Mouse (Mus musculus) lung, postnatal 4 days (tissue): ENCODE data around the gene Ccdc138.
"Not testable (repeated sequence)": the region's sequence is repeated elsewhere in the genome, so short reads cannot be mapped to it uniquely, and the experiment has no call there.

ENCODE experiments used
- DNase-seq, 2 experiments: peaks; one replicate each; pipeline ENCODE4 v3.0.0; 2021

Ccdc138 gene

GRCm38 (mm10) chr10:58497320-58498284, at the start of gene Ccdc138:
TSS of gene Ccdc138 (plus strand) at chr10:58497948.
- peak; percentile 95 for DNase-seq

- DNase-seq = no peak
These were observed 46.2 kb upstream of the Ccdc138 start for GRCm38 (mm10) chr10:58451575-58451974.

GRCm38 (mm10) chr10:58452185-58452584, 45.6 kb upstream of the Ccdc138 start:
- no peak for DNase-seq

- no peak for DNase-seq
These were observed 37.9 kb upstream of the Ccdc138 start for GRCm38 (mm10) chr10:58459896-58460295.

GRCm38 (mm10) chr10:58477086-58477755, 20.5 kb upstream of the Ccdc138 start:
- DNase-seq = no peak

GRCm38 (mm10) chr10:58478071-58478578, 19.6 kb upstream of the Ccdc138 start:
- DNase-seq = no peak

GRCm38 (mm10) chr10:58479954-58480490, 17.7 kb upstream of the Ccdc138 start:
- no peak for DNase-seq

- DNase-seq = no peak
These were observed 6.7 kb upstream of the Ccdc138 start for GRCm38 (mm10) chr10:58491031-58491430.

- no peak for DNase-seq
These were observed 2.1 kb upstream of the Ccdc138 start for GRCm38 (mm10) chr10:58495637-58496036.

- no peak for DNase-seq
These were observed 1.0 kb upstream of the Ccdc138 start for GRCm38 (mm10) chr10:58496732-58497131.

- no peak for DNase-seq
These were observed 768 bp downstream of the Ccdc138 start for GRCm38 (mm10) chr10:58498516-58498915.

GRCm38 (mm10) chr10:58529358-58529757, 31.6 kb downstream of the Ccdc138 start:
- no peak for DNase-seq

- no peak for DNase-seq
These were observed 33.4 kb downstream of the Ccdc138 start for GRCm38 (mm10) chr10:58530896-58531790.

GRCm38 (mm10) chr10:58532177-58532576, 34.4 kb downstream of the Ccdc138 start:
- no peak for DNase-seq

- not testable (repeated sequence) for DNase-seq
These were observed 38.5 kb downstream of the Ccdc138 start for GRCm38 (mm10) chr10:58536276-58536675.

GRCm38 (mm10) chr10:58540613-58541012, 42.9 kb downstream of the Ccdc138 start:
- no peak for DNase-seq

GRCm38 (mm10) chr10:58548739-58549138, 51.0 kb downstream of the Ccdc138 start:
- DNase-seq = no peak

GRCm38 (mm10) chr10:58554693-58555387, 57.1 kb downstream of the Ccdc138 start:
- no peak for DNase-seq

- DNase-seq = peak; percentile 33 to 62
These were observed 61.4 kb downstream of the Ccdc138 start for GRCm38 (mm10) chr10:58559098-58559497.

GRCm38 (mm10) chr10:58559901-58560300, 62.2 kb downstream of the Ccdc138 start:
- DNase-seq = peak in 1 of 2 experiments; percentile 46

- DNase-seq = no peak
These were observed 62.8 kb downstream of the Ccdc138 start for GRCm38 (mm10) chr10:58560521-58560920.
